Mouse (Mus musculus) limb, embryonic 13.5 days (tissue): Measurements from ENCODE around the gene 6430628N08Rik. TPM values are rescaled to one million over a fixed set of nuclear protein-coding genes. Genes with fewer than 3 reads are reported as not detected.

Experiments used
- ATAC-seq: fragments of 200-750 bp; cut with Nextera tagmentation; 2 replicates; pipeline ENCODE4 v1.8.0; 2017; ENCODE audit warnings: low read depth, moderate number of reproducible peaks, moderate TSS enrichment; ENCODE audit not compliant: low FRiP score
- H3K27ac ChIP-seq: fragments of 300-500 bp; sonication (generic); 2 replicates; pipeline ENCODE4 v1.5.1; 2015; ENCODE audit warnings: inconsistent platforms, mild to moderate bottlenecking, moderate library complexity
- H3K27me3 ChIP-seq: fragments of 300-500 bp; sonication (generic); 2 replicates; pipeline ENCODE4 v1.6.1; 2015; ENCODE audit warnings: mild to moderate bottlenecking, inconsistent platforms
- H3K36me3 ChIP-seq: fragments of 300-500 bp; sonication (generic); 2 replicates; pipeline ENCODE4 v1.6.1; 2015; ENCODE audit warnings: inconsistent platforms, mild to moderate bottlenecking, moderate library complexity
- H3K4me1 ChIP-seq: fragments of 300-500 bp; sonication (generic); 2 replicates; pipeline ENCODE4 v1.6.1; 2015; ENCODE audit warnings: inconsistent platforms
- H3K4me2 ChIP-seq: fragments of 300-500 bp; sonication (generic); replicated peaks from 2 replicates; pipeline ENCODE4 v1.6.1; 2015; ENCODE audit warnings: inconsistent platforms, mild to moderate bottlenecking, moderate library complexity
- H3K4me3 ChIP-seq: fragments of 300-500 bp; sonication (generic); 2 replicates; pipeline ENCODE4 v1.5.1; 2015; ENCODE audit warnings: moderate library complexity, mild to moderate bottlenecking, inconsistent platforms
- H3K9ac ChIP-seq: fragments of 300-500 bp; sonication (generic); 2 replicates; pipeline ENCODE4 v1.6.1; 2015; ENCODE audit warnings: mild to moderate bottlenecking, inconsistent platforms
- H3K9me3 ChIP-seq: fragments of 300-500 bp; sonication (generic); 2 replicates; pipeline ENCODE4 v1.6.1; 2016; ENCODE audit warnings: inconsistent platforms
- WGBS: fragments of 180-500 bp; shearing (Covaris S2); methylation state at CpG from one replicate; pipeline ENCODE4 v1.1.7; 2015; 5-methylcytosine and 5-hydroxymethylcytosine counted together
- polyA plus RNA-seq: library from polyadenylated mRNA; unstranded; fragments of >200 nt; fragmentation: Nextera tagmentation; extraction: Ambion mirVana; gene quantifications from 2 replicates; pipeline ENCODE4 v1.2.1, GENCODE M21; 2015

6430628N08Rik gene
- polyA plus RNA-seq, 1 experiment from 2014 or later: not detected

DNA sequence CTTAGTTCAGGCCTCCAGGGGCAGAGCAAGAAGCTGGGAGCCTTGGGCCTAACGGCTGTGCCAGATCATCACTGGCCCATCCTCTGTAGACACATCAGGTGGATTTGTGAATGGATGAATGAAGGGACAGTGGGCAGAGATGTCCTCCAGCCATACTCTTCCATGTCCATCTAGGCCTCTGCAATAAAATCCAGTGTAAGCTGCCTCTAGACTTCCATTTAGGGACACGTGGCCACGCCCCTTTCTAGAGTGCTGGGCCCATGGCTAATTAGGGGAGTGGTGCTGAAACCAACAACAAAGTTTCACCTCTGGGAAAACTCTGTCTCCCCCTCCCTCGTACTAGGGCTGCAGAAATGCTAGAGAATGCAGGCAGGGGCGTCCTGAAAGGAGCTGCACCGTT, 399 bp upstream of the 6430628N08Rik start:
- Histone ChIP-seq H3K4me2 (peak overlapping the region; percentile 64), H3K36me3 (no peaks in the 10 kb centered on the region), H3K4me1 (peaks cover 10% of the 10 kb centered on the region), H3K9me3 (no peaks in the 10 kb centered on the region), H3K27ac (no peak overlapping the region), H3K27me3 (peaks cover 57% of the 10 kb centered on the region), H3K9ac (peak overlapping the region; percentile 53; the same call in 1 of the 2 replicates), H3K4me3 (peak overlapping the region; percentile 35)
- no peak for ATAC-seq
- WGBS: 7% methylated on average over 6 of the region's 6 CpGs

DNA sequence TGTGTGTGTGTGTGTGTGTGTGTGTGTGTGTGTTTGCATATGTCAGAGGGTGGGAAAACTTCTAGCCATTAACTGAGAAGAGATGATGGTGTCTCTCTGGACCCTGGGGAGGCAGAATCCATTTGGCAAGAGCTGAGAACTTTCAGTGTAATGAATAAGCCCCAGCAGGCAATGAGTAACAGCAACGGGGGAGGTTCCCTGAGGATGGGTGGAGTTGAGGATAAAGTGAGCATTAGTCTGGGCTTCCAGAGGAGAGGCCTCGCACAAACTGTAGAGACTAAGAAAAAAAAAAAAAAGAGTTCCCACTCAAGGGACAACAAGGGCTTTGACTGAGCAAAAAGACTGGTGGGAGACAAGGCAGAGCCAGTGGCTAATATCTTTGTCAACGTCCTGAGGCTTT, 3.8 kb downstream of the 6430628N08Rik start:
- Histone ChIP-seq H3K27ac (no peak overlapping the region), H3K9me3 (no peaks in the 10 kb centered on the region), H3K4me2 (no peak overlapping the region), H3K4me3 (no peak overlapping the region), H3K36me3 (no peaks in the 10 kb centered on the region), H3K9ac (no peak overlapping the region), H3K27me3 (peaks cover 86% of the 10 kb centered on the region), H3K4me1 (peaks cover 22% of the 10 kb centered on the region)
- no peak for ATAC-seq
- WGBS: 34% methylated on average over 3 of the region's 3 CpGs

DNA sequence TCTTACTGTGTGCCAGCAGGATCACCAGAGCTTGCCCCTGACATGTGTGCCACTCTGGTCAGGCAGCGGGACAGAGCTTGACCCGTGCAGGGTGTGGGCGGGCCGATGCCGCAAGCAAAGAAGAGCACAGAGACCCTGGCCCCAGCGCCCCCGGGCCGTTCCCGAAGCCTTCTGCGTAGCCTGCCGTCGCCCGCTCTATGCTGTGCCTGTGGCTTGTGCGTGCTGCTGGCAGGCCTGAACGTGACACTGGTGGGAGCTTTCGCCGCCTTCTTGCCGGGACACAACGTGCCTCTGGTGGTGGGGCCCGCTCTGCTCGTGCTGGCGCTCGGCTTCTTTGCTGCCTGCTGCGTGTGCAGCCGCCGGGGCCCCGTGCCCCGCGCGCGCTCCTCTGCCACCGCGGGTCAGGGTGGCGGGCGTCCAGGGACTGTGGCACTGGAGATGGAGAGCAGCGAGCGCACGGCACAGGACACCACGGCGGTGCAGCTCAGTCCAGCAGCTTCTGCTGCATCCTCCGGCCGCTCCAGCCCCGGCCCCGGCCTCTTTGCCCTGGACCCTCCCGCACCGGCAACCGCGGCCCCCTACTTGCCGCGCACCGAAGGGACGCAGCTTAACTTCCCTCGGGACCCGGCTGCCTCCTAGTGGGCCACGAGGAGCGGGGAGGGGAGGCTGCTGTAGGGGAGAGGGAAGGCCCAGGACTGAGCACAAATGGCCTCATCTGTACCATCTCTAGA, 7.6 kb downstream of the 6430628N08Rik start:
- Histone ChIP-seq H3K9ac (peak overlapping the region; percentile 63), H3K27me3 (peaks cover 86% of the 10 kb centered on the region), H3K4me3 (peak overlapping the region; percentile 47), H3K9me3 (no peaks in the 10 kb centered on the region), H3K36me3 (no peaks in the 10 kb centered on the region), H3K4me2 (peak overlapping the region; percentile 87), H3K27ac (no peak overlapping the region), H3K4me1 (peaks cover 11% of the 10 kb centered on the region)
- ATAC-seq: peak; percentile 25; the same call in 1 of the 2 replicates
- under 1% methylated on average over 56 of the region's 56 CpGs for WGBS

DNA sequence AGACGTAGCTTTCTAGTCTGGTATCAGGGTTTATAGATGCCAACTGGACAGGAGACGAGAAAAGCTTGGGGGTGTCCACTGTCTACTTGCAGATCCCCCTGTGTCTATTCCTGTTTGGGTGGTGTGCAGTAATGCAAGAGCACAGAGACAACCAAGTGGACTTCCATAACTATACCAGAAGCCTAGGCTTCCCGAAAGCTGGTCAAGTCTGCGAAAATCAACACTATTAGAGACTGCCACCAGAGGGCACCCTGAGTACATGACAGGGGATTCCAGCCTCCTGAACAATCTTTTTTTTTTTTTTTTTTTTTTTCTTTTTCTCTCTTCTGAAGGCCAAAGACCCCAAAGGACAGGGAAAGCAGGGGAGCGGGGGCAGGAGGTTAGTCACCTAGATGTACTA, 12.4 kb downstream of the 6430628N08Rik start:
- ATAC-seq: peak; percentile 21; the same call in 1 of the 2 replicates
- Histone ChIP-seq H3K9me3 (no peaks in the 10 kb centered on the region), H3K9ac (no peak overlapping the region), H3K4me1 (peaks cover 17% of the 10 kb centered on the region), H3K27ac (no peak overlapping the region), H3K4me3 (no peak overlapping the region), H3K27me3 (peaks cover 93% of the 10 kb centered on the region), H3K4me2 (no peak overlapping the region), H3K36me3 (no peaks in the 10 kb centered on the region)
- 17% methylated on average over 5 of the region's 5 CpGs for WGBS

DNA sequence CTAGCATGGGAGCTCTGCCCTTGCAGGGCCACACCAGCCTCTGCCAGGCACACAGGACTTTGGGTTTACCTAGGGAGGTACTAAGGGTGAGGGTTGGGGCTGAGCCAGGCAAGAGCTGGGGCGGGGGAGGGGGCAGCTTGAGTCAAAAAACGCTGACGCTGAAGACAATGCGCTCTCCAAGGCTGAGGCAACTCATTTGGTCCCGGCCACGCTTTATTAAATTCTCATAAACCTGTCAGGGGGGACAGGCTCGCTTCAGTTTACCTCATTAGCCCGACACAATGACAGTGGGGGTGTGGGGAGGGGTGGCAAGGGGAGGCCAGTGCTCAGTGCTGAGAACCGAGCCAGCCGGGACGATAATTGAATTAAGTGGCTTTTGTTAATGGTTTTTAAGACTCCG, 13.9 kb downstream of the 6430628N08Rik start:
- Histone ChIP-seq H3K9ac (no peak overlapping the region), H3K9me3 (no peaks in the 10 kb centered on the region; the same call in 1 of the 2 replicates), H3K4me2 (no peak overlapping the region), H3K4me3 (no peak overlapping the region), H3K36me3 (no peaks in the 10 kb centered on the region), H3K27me3 (peaks cover 83% of the 10 kb centered on the region), H3K27ac (no peak overlapping the region), H3K4me1 (peaks cover 22% of the 10 kb centered on the region)
- WGBS: 5% methylated on average over 12 of the region's 12 CpGs
- no peak; the same call in 1 of the 2 replicates for ATAC-seq

DNA sequence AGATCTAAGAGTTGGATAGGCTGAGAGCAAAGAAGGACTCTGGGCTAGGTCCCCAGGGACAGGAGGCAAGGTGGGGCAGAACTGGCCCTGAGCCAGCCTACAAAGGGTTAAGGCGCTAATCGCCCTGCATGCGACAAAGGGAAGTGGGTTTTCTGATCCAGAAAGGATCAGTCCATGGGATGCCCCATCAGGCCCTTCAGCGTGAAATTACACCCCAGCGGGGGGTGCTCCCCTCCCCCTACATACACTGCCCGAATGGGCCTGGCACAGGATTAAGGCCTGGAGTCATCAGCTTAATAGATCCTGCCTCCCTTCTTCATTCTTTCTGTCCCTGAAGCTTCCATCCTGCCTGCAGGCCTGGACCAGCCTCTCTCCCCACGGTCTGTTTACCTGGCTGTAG, 15.2 kb downstream of the 6430628N08Rik start:
- no peak overlapping the region for H3K9ac ChIP-seq
- H3K27ac ChIP-seq: no peak overlapping the region
- H3K27me3 ChIP-seq: peaks cover 70% of the 10 kb centered on the region
- no peak overlapping the region for H3K4me3 ChIP-seq
- peaks cover 22% of the 10 kb centered on the region for H3K4me1 ChIP-seq
- no peaks in the 10 kb centered on the region for H3K36me3 ChIP-seq
- WGBS: 3% methylated on average over 7 of the region's 7 CpGs
- ATAC-seq: no peak
- H3K4me2 ChIP-seq: no peak overlapping the region
- no peaks in the 10 kb centered on the region; the same call in 1 of the 2 replicates for H3K9me3 ChIP-seq

DNA sequence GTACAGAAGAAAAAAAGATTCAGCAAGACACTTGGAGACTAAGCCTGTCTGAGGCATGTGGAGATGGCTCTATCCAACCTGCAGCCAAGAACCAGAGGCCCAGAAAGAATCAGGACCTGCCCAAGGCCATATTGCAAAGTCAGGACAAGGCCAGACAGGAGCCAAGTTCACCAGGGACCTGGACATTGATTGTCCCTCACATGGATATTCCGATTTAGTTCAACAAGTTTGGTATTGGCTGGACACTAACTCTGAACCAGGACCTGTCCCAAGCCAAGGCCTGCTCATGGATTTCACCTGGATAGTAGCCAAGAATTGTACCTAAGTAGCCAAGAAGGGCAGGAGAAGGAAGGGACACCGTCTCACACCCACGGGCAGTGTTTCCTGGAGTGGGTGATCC, 16.3 kb downstream of the 6430628N08Rik start:
- Histone ChIP-seq H3K27ac (no peak overlapping the region), H3K4me3 (no peak overlapping the region), H3K36me3 (no peaks in the 10 kb centered on the region), H3K27me3 (peaks cover 62% of the 10 kb centered on the region), H3K9me3 (no peaks in the 10 kb centered on the region; the same call in 1 of the 2 replicates), H3K9ac (no peak overlapping the region), H3K4me1 (peaks cover 26% of the 10 kb centered on the region), H3K4me2 (no peak overlapping the region)
- ATAC-seq: no peak
- WGBS: 79% methylated on average over 3 of the region's 3 CpGs

DNA sequence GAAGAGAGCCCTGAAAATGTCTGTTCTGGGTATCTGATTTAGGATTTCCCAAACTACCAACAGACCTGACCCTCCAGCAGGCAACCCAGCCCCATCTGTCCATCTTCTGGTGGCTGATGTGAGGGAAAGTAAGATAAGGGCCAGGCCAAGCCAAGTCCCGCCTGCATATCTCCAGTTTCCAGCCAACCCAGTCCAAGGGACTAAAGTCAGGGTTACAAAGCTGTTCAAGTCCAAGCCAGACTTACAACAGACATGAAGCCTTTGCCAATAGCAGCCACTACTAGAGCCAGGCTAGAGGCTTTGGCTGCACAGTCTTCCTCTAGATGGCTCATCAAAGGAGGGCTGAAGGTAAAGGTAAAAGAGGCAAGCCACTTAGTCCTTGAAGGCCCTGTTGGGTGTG, 17.5 kb downstream of the 6430628N08Rik start:
- Histone ChIP-seq H3K27ac (no peak overlapping the region), H3K4me3 (no peak overlapping the region), H3K4me2 (no peak overlapping the region), H3K4me1 (peaks cover 26% of the 10 kb centered on the region), H3K27me3 (peaks cover 57% of the 10 kb centered on the region), H3K36me3 (no peaks in the 10 kb centered on the region), H3K9me3 (no peaks in the 10 kb centered on the region; the same call in 1 of the 2 replicates), H3K9ac (no peak overlapping the region)
- no peak for ATAC-seq
- 63% methylated on average over 1 of the region's 1 CpGs for WGBS

DNA sequence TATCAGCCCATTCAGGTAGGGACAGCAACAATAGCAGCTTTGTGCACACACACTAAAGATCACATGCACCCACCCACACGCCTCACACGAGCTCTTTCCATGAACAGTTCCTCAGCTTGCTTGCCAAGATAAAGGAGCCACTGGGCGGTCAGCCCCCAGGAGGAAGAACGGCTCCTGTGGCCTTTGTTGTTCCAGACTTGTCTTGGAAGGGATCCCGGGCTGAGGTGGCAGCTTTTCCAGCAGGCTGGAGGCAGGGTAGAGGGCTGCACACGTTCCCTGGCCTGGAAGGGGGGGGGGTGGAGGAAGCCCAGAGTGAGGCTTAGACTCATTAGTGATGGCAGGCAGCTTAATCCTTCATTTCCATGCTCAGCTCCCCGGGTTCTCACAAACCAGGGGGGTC, 18.2 kb downstream of the 6430628N08Rik start:
- Histone ChIP-seq H3K36me3 (no peaks in the 10 kb centered on the region), H3K9ac (no peak overlapping the region), H3K4me2 (no peak overlapping the region), H3K27ac (no peak overlapping the region), H3K4me3 (no peak overlapping the region), H3K27me3 (peaks cover 58% of the 10 kb centered on the region), H3K4me1 (peaks cover 26% of the 10 kb centered on the region), H3K9me3 (no peaks in the 10 kb centered on the region; the same call in 1 of the 2 replicates)
- peak; percentile 62 for ATAC-seq
- 25% methylated on average over 7 of the region's 7 CpGs for WGBS

DNA sequence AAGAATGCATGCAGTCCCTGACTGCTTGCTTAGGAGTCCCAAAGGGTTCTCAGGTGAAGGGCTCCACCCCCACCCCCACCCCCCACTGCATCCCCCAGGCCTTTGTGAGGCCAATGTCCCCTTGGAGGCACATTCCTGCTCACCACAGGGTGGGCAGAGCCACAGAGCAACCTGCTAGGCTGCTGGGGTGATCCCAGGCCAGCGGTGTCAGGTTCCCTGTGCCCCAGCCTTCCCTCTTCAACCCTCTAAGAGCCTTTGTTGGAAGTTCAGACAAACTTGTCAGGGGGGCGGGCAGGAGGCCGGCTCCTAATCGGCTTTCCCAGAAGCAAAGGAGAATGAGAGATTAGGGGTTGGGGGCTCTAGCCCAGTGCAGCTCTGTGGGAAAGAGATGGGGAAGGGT, 21.1 kb downstream of the 6430628N08Rik start:
- Histone ChIP-seq H3K9ac (no peak overlapping the region), H3K36me3 (no peaks in the 10 kb centered on the region), H3K27ac (no peak overlapping the region), H3K4me3 (no peak overlapping the region), H3K4me2 (no peak overlapping the region), H3K9me3 (no peaks in the 10 kb centered on the region; the same call in 1 of the 2 replicates), H3K4me1 (peaks cover 18% of the 10 kb centered on the region), H3K27me3 (peaks cover 50% of the 10 kb centered on the region)
- 8% methylated on average over 4 of the region's 4 CpGs for WGBS
- no peak for ATAC-seq

DNA sequence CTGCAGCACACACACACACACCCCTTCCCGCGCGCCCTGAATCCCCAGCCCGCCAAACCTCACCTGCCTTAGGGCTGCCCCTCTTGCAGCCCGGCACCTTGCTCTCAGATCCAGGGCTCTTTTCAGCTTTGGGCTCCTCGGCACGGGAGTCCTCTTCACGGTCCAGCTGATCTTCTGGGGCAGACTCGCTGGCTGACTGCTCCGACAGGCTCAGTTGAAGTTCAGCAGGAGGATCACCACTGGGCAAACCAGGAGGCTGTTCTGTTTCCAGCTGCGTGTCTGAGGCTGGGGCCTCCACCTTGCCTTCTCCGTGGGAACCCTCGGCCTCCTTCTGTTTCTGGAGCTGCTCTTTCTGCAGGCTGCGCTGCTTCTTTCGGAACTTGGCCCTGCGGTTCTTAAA, 29.4 kb downstream of the 6430628N08Rik start:
- no peak overlapping the region for H3K27ac ChIP-seq
- peaks cover 93% of the 10 kb centered on the region for H3K27me3 ChIP-seq

DNA sequence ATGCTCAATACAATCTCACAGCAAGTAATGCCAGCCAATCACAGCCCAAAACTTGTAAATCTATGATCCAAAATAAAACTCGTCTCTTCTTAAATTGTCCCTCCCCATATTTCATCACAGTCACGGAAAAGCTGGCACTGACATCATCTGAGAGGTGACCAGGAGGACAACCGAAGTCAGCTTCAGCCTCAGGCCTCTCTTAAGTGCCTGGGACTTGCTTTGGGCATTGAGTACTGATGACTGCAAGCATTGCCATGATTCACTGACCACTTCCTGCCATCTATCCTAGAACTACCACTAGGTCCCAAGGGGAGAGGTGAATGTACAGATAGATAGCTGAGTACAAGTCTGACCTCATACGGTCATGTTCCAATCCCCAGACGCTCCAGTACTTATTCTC, 32.2 kb downstream of the 6430628N08Rik start:
- no peaks in the 10 kb centered on the region for H3K36me3 ChIP-seq
- peaks cover 5% of the 10 kb centered on the region; the same call in 1 of the 2 replicates for H3K4me1 ChIP-seq
- ATAC-seq: no peak
- no peak overlapping the region for H3K9ac ChIP-seq
- WGBS: 86% methylated on average over 5 of the region's 5 CpGs
- H3K27ac ChIP-seq: no peak overlapping the region
- no peak overlapping the region for H3K4me2 ChIP-seq
- H3K4me3 ChIP-seq: no peak overlapping the region
- H3K9me3 ChIP-seq: no peaks in the 10 kb centered on the region
- H3K27me3 ChIP-seq: peaks cover 91% of the 10 kb centered on the region

More for the DNA sequence above, 29.4 kb downstream of the 6430628N08Rik start:
- WGBS: 79% methylated on average over 16 of the region's 16 CpGs
- H3K4me2 ChIP-seq: no peak overlapping the region
- H3K36me3 ChIP-seq: no peaks in the 10 kb centered on the region
- H3K4me1 ChIP-seq: peaks cover 5% of the 10 kb centered on the region; the same call in 1 of the 2 replicates
- H3K9ac ChIP-seq: no peak overlapping the region
- H3K9me3 ChIP-seq: no peaks in the 10 kb centered on the region
- no peak for ATAC-seq
- no peak overlapping the region for H3K4me3 ChIP-seq
